Comparison of ENCODE assay signal across 9 mouse cellular contexts in the genomic region with DNA sequence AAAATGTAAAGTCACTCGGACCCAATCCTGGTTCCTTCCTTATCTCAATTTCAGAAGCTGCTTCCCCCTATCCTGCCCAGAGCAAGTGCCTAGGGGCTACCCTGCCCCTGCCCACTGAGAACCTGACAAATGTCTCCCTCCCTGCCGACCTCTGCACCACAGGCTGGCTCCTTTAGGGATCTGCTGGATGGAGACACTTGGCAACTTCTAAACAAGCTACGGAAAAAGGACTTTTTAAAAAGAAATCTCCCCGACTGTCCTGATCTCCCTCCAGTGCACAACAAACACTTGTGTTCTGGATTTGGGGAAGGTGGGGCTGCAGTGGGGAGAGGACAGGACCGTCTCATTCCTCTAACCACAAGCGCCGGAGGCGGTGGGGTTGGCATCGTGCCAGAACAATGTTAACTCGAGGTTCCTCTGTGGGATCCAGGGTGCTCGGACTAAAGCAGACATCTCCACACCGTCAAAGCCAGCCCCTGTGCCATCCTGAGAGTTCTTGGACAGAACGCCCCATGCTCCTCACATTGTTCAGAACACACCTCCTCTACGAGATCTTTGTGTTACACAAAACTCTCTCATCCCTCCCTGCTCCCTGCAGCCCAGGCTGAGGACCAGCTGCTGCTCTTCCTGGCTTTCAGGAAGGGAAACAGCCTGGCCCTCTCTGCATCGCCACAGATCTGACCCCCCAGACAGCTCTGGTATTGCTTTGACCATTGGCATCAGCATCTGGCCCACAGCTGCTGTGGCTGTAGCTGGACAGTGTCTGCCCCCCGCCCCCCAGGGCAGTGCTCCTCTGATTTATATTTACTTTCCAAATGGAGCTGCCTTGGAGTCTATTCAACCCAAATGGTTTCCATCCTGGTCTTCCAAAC.
DNase-seq lines count a peak whose midpoint lies in the region; ATAC-seq lines count a peak whose summit lies in the region.
"Had no signal": no experiment of that assay in that cellular context is flagged by ENCODE, and none has a peak within 500 bp of the region (broad histone marks: within the 10 kb centered on the region; RNA-seq: fewer than 3 reads in every experiment).

No protein-coding gene starts in this region.

- H3K27me3 ChIP-seq in hindbrain, embryonic 10.5 days (ENCODE audit: insufficient read depth, poor library complexity, severe bottlenecking) = no peaks in the 10 kb centered on the region
- no peaks in the 10 kb centered on the region for H3K27me3 ChIP-seq in hindbrain, embryonic 11.5 days (ENCODE audit: control insufficient read depth, insufficient read depth, low read length)
- H3K27me3 ChIP-seq in intestine, embryonic 16.5 days (replicated peaks; ENCODE audit: control insufficient read depth, insufficient read depth, low read length) = no peaks in the 10 kb centered on the region
- no peaks in the 10 kb centered on the region for H3K27me3 ChIP-seq in lung, embryonic 16.5 days (ENCODE audit: control insufficient read depth, insufficient read depth, low read depth, low read length)
- H3K27me3 ChIP-seq in forebrain, embryonic 13.5 days = no peaks in the 10 kb centered on the region
- H3K27me3 ChIP-seq in midbrain, embryonic 13.5 days = no peaks in the 10 kb centered on the region
- H3K27me3 ChIP-seq: liver, embryonic 15.5 days had no signal

- no peaks in the 10 kb centered on the region for H3K9me3 ChIP-seq in hindbrain, embryonic 10.5 days
- H3K9me3 ChIP-seq in hindbrain, embryonic 11.5 days (ENCODE audit: control insufficient read depth, low read length) = no peaks in the 10 kb centered on the region
- H3K9me3 ChIP-seq in intestine, embryonic 16.5 days (ENCODE audit: control insufficient read depth, low read length) = no peaks in the 10 kb centered on the region
- no peaks in the 10 kb centered on the region for H3K9me3 ChIP-seq in lung, embryonic 16.5 days (ENCODE audit: control insufficient read depth, low read length)
- no peaks in the 10 kb centered on the region for H3K9me3 ChIP-seq in forebrain, embryonic 13.5 days (replicated peaks)
- no peaks in the 10 kb centered on the region for H3K9me3 ChIP-seq in midbrain, embryonic 13.5 days
- H3K9me3 ChIP-seq: liver, embryonic 15.5 days had no signal

- peak overlapping the region; percentile 36; the same call in 1 of the 2 replicates for H3K27ac ChIP-seq in hindbrain, embryonic 10.5 days
- no peak overlapping the region for H3K27ac ChIP-seq in hindbrain, embryonic 11.5 days (ENCODE audit: low read depth, low read length)
- peak overlapping the region; percentile 60 for H3K27ac ChIP-seq in intestine, embryonic 16.5 days (ENCODE audit: low read length)
- peak overlapping the region; percentile 75 for H3K27ac ChIP-seq in lung, embryonic 16.5 days (ENCODE audit: low read length)
- H3K27ac ChIP-seq in forebrain, embryonic 13.5 days = no peak overlapping the region
- H3K27ac ChIP-seq in midbrain, embryonic 13.5 days = no peak overlapping the region
- H3K27ac ChIP-seq: liver, embryonic 15.5 days had no signal

- no peak for ATAC-seq in hindbrain, embryonic 11.5 days (ENCODE audit: low FRiP score)
- peak; percentile 76 for ATAC-seq in intestine, embryonic 16.5 days
- ATAC-seq in lung, embryonic 16.5 days (ENCODE audit: low read depth) = peak; percentile 91
- no peak for ATAC-seq in forebrain, embryonic 13.5 days
- no peak for ATAC-seq in midbrain, embryonic 13.5 days

- peaks cover 9% of the 10 kb centered on the region; the same call in 1 of the 2 replicates for H3K36me3 ChIP-seq in hindbrain, embryonic 10.5 days
- no peaks in the 10 kb centered on the region for H3K36me3 ChIP-seq in hindbrain, embryonic 11.5 days (ENCODE audit: control insufficient read depth, insufficient read depth, low read length)
- peaks cover 16% of the 10 kb centered on the region for H3K36me3 ChIP-seq in intestine, embryonic 16.5 days (ENCODE audit: control insufficient read depth, insufficient read depth, low read length)
- H3K36me3 ChIP-seq in lung, embryonic 16.5 days (ENCODE audit: control insufficient read depth, insufficient read depth, low read length) = peaks cover 22% of the 10 kb centered on the region
- H3K36me3 ChIP-seq in forebrain, embryonic 13.5 days (ENCODE audit: poor library complexity, severe bottlenecking) = no peaks in the 10 kb centered on the region
- H3K36me3 ChIP-seq in midbrain, embryonic 13.5 days = no peaks in the 10 kb centered on the region

- no peak overlapping the region for H3K4me3 ChIP-seq in hindbrain, embryonic 10.5 days
- H3K4me3 ChIP-seq in hindbrain, embryonic 11.5 days (ENCODE audit: low read depth, low read length) = no peak overlapping the region
- no peak overlapping the region for H3K4me3 ChIP-seq in intestine, embryonic 16.5 days (ENCODE audit: low read length)
- H3K4me3 ChIP-seq in lung, embryonic 16.5 days (ENCODE audit: low read length) = no peak overlapping the region
- no peak overlapping the region for H3K4me3 ChIP-seq in forebrain, embryonic 13.5 days
- no peak overlapping the region for H3K4me3 ChIP-seq in midbrain, embryonic 13.5 days (replicated peaks)
- H3K4me3 ChIP-seq: liver, embryonic 15.5 days had no signal

- H3K4me2 ChIP-seq in hindbrain, embryonic 11.5 days (replicated peaks; ENCODE audit: low read depth, low read length) = no peak overlapping the region
- no peak overlapping the region for H3K4me2 ChIP-seq in intestine, embryonic 16.5 days (ENCODE audit: low read depth, low read length)
- H3K4me2 ChIP-seq in lung, embryonic 16.5 days (ENCODE audit: low read depth, low read length) = no peak overlapping the region
- no peak overlapping the region for H3K4me2 ChIP-seq in forebrain, embryonic 13.5 days
- no peak overlapping the region for H3K4me2 ChIP-seq in midbrain, embryonic 13.5 days (replicated peaks)
- H3K4me2 ChIP-seq: liver, embryonic 15.5 days had no signal

- H3K9ac ChIP-seq in hindbrain, embryonic 11.5 days (ENCODE audit: low read depth, low read length) = no peak overlapping the region
- no peak overlapping the region for H3K9ac ChIP-seq in intestine, embryonic 16.5 days (ENCODE audit: low read depth, low read length)
- H3K9ac ChIP-seq in lung, embryonic 16.5 days (ENCODE audit: low read length) = no peak overlapping the region
- no peak overlapping the region for H3K9ac ChIP-seq in forebrain, embryonic 13.5 days
- H3K9ac ChIP-seq in midbrain, embryonic 13.5 days (replicated peaks) = no peak overlapping the region
- H3K9ac ChIP-seq: liver, embryonic 15.5 days had no signal

- 78% methylated on average over 16 of the region's 16 CpGs for WGBS in hindbrain, embryonic 10.5 days
- 69% methylated on average over 16 of the region's 16 CpGs for WGBS in hindbrain, embryonic 11.5 days
- 44% methylated on average over 16 of the region's 16 CpGs for WGBS in intestine, embryonic 16.5 days
- WGBS in lung, embryonic 16.5 days = 26% methylated on average over 16 of the region's 16 CpGs
- 74% methylated on average over 16 of the region's 16 CpGs for WGBS in forebrain, embryonic 13.5 days
- WGBS in midbrain, embryonic 13.5 days = 78% methylated on average over 16 of the region's 16 CpGs

- peaks cover 31% of the 10 kb centered on the region for H3K4me1 ChIP-seq in hindbrain, embryonic 10.5 days (replicated peaks)
- no peaks in the 10 kb centered on the region for H3K4me1 ChIP-seq in hindbrain, embryonic 11.5 days (replicated peaks; ENCODE audit: control insufficient read depth, insufficient read depth, low read length)
- peaks cover 13% of the 10 kb centered on the region for H3K4me1 ChIP-seq in intestine, embryonic 16.5 days (ENCODE audit: control insufficient read depth, insufficient read depth, low read length)
- H3K4me1 ChIP-seq in lung, embryonic 16.5 days (replicated peaks; ENCODE audit: control insufficient read depth, insufficient read depth, low read length) = peaks cover 15% of the 10 kb centered on the region
- no peaks in the 10 kb centered on the region for H3K4me1 ChIP-seq in forebrain, embryonic 13.5 days
- 0 out of 2 replicates have a peak, but pooled peaks cover 8% of the 10 kb centered on the region for H3K4me1 ChIP-seq in midbrain, embryonic 13.5 days (replicated peaks)
- H3K4me1 ChIP-seq: liver, embryonic 15.5 days had no signal

- DNase-seq in hindbrain, embryonic 10.5 days (ENCODE audit: low spot score) = peak; percentile 42
- DNase-seq in hindbrain, embryonic 11.5 days (ENCODE audit: low spot score) = no peak
- peak; percentile 28 for DNase-seq in NIH3T3 (ENCODE audit: low read depth)
- peak; percentile 35 for DNase-seq in forelimb bud, embryonic 11.5 days (ENCODE audit: low read depth, low spot score)

Comparison
In these comparisons a context has a peak if more than half of its experiments do, and no peak if none do; other contexts are left out.
1. H3K27ac ChIP-seq: peak in hindbrain, embryonic 10.5 days (single experiment), intestine, embryonic 16.5 days (single experiment) and lung, embryonic 16.5 days (single experiment); none in hindbrain, embryonic 11.5 days (single experiment), forebrain, embryonic 13.5 days (single experiment) and midbrain, embryonic 13.5 days (single experiment).
2. ATAC-seq: peak in intestine, embryonic 16.5 days (single experiment) and lung, embryonic 16.5 days (single experiment); none in hindbrain, embryonic 11.5 days (single experiment), forebrain, embryonic 13.5 days (single experiment) and midbrain, embryonic 13.5 days (single experiment).